Mouse (Mus musculus) MEL (cell line): Measurements from ENCODE around the gene Itga9. TPM values are rescaled to one million over a fixed set of nuclear protein-coding genes. Genes with fewer than 3 reads are reported as not detected.
A peak's percentile ranks its signal among the peaks of the same experiment; 100 is the strongest.

Source experiments
- DNase-seq: peaks from one replicate; pipeline ENCODE4 v3.0.0; 2011; ENCODE audit warnings: low read depth, low spot score
- H3K27ac ChIP-seq: 2 replicates; pipeline ENCODE4 v1.5.1; 2012; ENCODE audit warnings: low read depth, mild to moderate bottlenecking, control low read depth, low read length, moderate library complexity; ENCODE audit not compliant: control insufficient read depth
- H3K27me3 ChIP-seq, 2 experiments: fragments of 150-350 bp in 1 of 2; sonication (generic) in 1 of 2; 2 replicates each; pipeline ENCODE4 v1.6.1; 2012; ENCODE audit warnings: low read length in 2 of 2, mild to moderate bottlenecking in 2 of 2, improper control_type of control experiment in 1 of 2, moderate library complexity in 1 of 2; ENCODE audit not compliant: insufficient read depth in 2 of 2, control insufficient read depth in 1 of 2
- H3K36me3 ChIP-seq, 2 experiments: 2 replicates each; pipeline ENCODE4 v1.6.1; 2012 to 2014; ENCODE audit warnings: low read length in 2 of 2, improper control_type of control experiment in 1 of 2, inconsistent platforms in 1 of 2, mild to moderate bottlenecking in 1 of 2; ENCODE audit not compliant: insufficient read depth in 2 of 2, control insufficient read depth in 1 of 2
- H3K4me1 ChIP-seq, 2 experiments: fragments of 150-350 bp in 1 of 2; sonication (generic) in 1 of 2; 2 replicates each; pipeline ENCODE4 v1.6.1; 2012; ENCODE audit warnings: low read length in 2 of 2, improper control_type of control experiment in 1 of 2, mild to moderate bottlenecking in 1 of 2; ENCODE audit not compliant: insufficient read depth in 2 of 2, control insufficient read depth in 1 of 2
- H3K4me3 ChIP-seq, 2 experiments: fragments of 150-350 bp in 1 of 2; sonication (generic) in 1 of 2; 2 replicates each; pipeline ENCODE4 v1.5.1; 2012; ENCODE audit warnings: low read depth in 2 of 2, low read length in 2 of 2, mild to moderate bottlenecking in 2 of 2, moderate library complexity in 2 of 2, control low read depth in 1 of 2, improper control_type of control experiment in 1 of 2; ENCODE audit not compliant: control insufficient read depth in 1 of 2, insufficient read depth in 1 of 2
- H3K79me2 ChIP-seq: 2 replicates; pipeline ENCODE4 v1.6.1; 2012; ENCODE audit warnings: mild to moderate bottlenecking, low read length, moderate library complexity; ENCODE audit not compliant: control insufficient read depth, poor library complexity, insufficient read depth
- H3K9ac ChIP-seq: 2 replicates; pipeline ENCODE4 v1.6.1; 2012; ENCODE audit warnings: low read depth, mild to moderate bottlenecking, control low read depth, low read length, moderate library complexity; ENCODE audit not compliant: control insufficient read depth, poor library complexity, severe bottlenecking
- H3K9me3 ChIP-seq: fragments of 150-350 bp; sonication (generic); replicated peaks from 2 replicates; pipeline ENCODE4 v1.6.1; 2012; ENCODE audit warnings: mild to moderate bottlenecking, low read length, improper control_type of control experiment, moderate library complexity; ENCODE audit not compliant: insufficient read depth
- BHLHE40 ChIP-seq: IDR thresholded peaks from 2 replicates; pipeline ENCODE4 v1.6.1; 2012; ENCODE audit warnings: low read depth, mild to moderate bottlenecking, inconsistent platforms, low read length, improper control_type of control experiment, borderline replicate concordance
- ELF1 ChIP-seq: IDR thresholded peaks from 2 replicates; pipeline ENCODE4 v1.6.1; 2014; ENCODE audit warnings: low read depth, mild to moderate bottlenecking, inconsistent platforms, low read length, improper control_type of control experiment, moderate library complexity
- ETS1 ChIP-seq: IDR thresholded peaks from 2 replicates; pipeline ENCODE4 v1.6.1; 2012; ENCODE audit warnings: low read depth, mild to moderate bottlenecking, inconsistent platforms, low read length, improper control_type of control experiment, moderate library complexity
- HCFC1 ChIP-seq: IDR thresholded peaks from 2 replicates; pipeline ENCODE4 v1.6.1; 2012; ENCODE audit warnings: low read depth, mild to moderate bottlenecking, inconsistent platforms, low read length, improper control_type of control experiment, moderate library complexity
- KAT2A ChIP-seq: conservative IDR thresholded peaks from 2 replicates; pipeline ENCODE4 v1.6.1; 2012; ENCODE audit warnings: low read depth, low read length, improper control_type of control experiment, inconsistent platforms
- MAX ChIP-seq: IDR thresholded peaks from 2 replicates; pipeline ENCODE4 v1.6.1; 2011; ENCODE audit warnings: low read length, improper control_type of control experiment
- MAZ ChIP-seq: IDR thresholded peaks from 2 replicates; pipeline ENCODE4 v1.6.1; 2012; ENCODE audit warnings: low read depth, mild to moderate bottlenecking, inconsistent platforms, low read length, improper control_type of control experiment
- NRF1 ChIP-seq: IDR thresholded peaks from 2 replicates; pipeline ENCODE4 v1.6.1; 2014; ENCODE audit warnings: low read depth, mild to moderate bottlenecking, inconsistent platforms, low read length, improper control_type of control experiment, moderate library complexity; ENCODE audit not compliant: poor library complexity, insufficient read depth, severe bottlenecking
- POLR2A ChIP-seq, 2 experiments: IDR thresholded peaks; 2 replicates each; pipeline ENCODE4 v1.6.1; 2011 to 2012; ENCODE audit warnings: low read length in 2 of 2, mild to moderate bottlenecking in 2 of 2, control low read depth in 1 of 2, improper control_type of control experiment in 1 of 2, low read depth in 1 of 2, moderate library complexity in 1 of 2; ENCODE audit not compliant: control insufficient read depth in 1 of 2, insufficient read depth in 1 of 2, poor library complexity in 1 of 2
- POLR2AphosphoS5 ChIP-seq: IDR thresholded peaks from 2 replicates; pipeline ENCODE4 v1.6.1; 2012; ENCODE audit warnings: low read depth, borderline replicate concordance, mild to moderate bottlenecking, inconsistent platforms, low read length, moderate library complexity, mixed read lengths
- RCOR1 ChIP-seq: IDR thresholded peaks from 2 replicates; pipeline ENCODE4 v1.6.1; 2012; ENCODE audit warnings: low read depth, mild to moderate bottlenecking, inconsistent platforms, low read length, improper control_type of control experiment
- SIN3A ChIP-seq: IDR thresholded peaks from 2 replicates; pipeline ENCODE4 v1.6.1; 2012; ENCODE audit warnings: low read length, improper control_type of control experiment, inconsistent platforms
- SMC3 ChIP-seq: IDR thresholded peaks from 2 replicates; pipeline ENCODE4 v1.6.1; 2011; ENCODE audit warnings: low read depth, low read length, improper control_type of control experiment
- TAL1 ChIP-seq: IDR thresholded peaks from 2 replicates; pipeline ENCODE4 v1.6.1; 2012; ENCODE audit warnings: mild to moderate bottlenecking, inconsistent platforms, low read length, moderate library complexity, mixed read lengths
- ZC3H11A ChIP-seq: IDR thresholded peaks from 2 replicates; pipeline ENCODE4 v1.6.1; 2012; ENCODE audit warnings: low read depth, mild to moderate bottlenecking, inconsistent platforms, low read length, improper control_type of control experiment
- ZKSCAN1 ChIP-seq: IDR thresholded peaks from 2 replicates; pipeline ENCODE4 v1.6.1; 2012; ENCODE audit warnings: low read depth, mild to moderate bottlenecking, inconsistent platforms, low read length, improper control_type of control experiment, moderate library complexity
- ZMIZ1 ChIP-seq: IDR thresholded peaks from 2 replicates; pipeline ENCODE4 v1.6.1; 2012; ENCODE audit warnings: low read depth, mild to moderate bottlenecking, inconsistent platforms, low read length, improper control_type of control experiment, moderate library complexity
- ZNF384 ChIP-seq: IDR thresholded peaks from 2 replicates; pipeline ENCODE4 v1.6.1; 2012; ENCODE audit warnings: low read depth, mild to moderate bottlenecking, inconsistent platforms, low read length, improper control_type of control experiment
- polyA plus RNA-seq, 2 experiments: library from polyadenylated mRNA; stranded (reverse) in 1 of 2; unstranded in 1 of 2; fragments of >175 nt in 1 of 2; fragments of >200 nt in 1 of 2; gene quantifications; 2 replicates each; pipeline versions ENCODE4 v1.2.1 to v1.2.4; 2012; ENCODE audit warnings: low replicate concordance in 2 of 2, low read depth in 1 of 2; ENCODE audit not compliant: insufficient read length in 2 of 2, insufficient read depth in 1 of 2, missing spikeins in 1 of 2
- total RNA-seq: library from RNA; depleted of rRNA; stranded (reverse); fragments of 300-350 nt; gene quantifications from 2 replicates; pipeline ENCODE4 v1.2.3, GENCODE M21; 2012

The Itga9 gene
- total and polyA plus RNA-seq, 3 experiments, result 0.19 to 0.21 TPM; not detected in 1

DNA sequence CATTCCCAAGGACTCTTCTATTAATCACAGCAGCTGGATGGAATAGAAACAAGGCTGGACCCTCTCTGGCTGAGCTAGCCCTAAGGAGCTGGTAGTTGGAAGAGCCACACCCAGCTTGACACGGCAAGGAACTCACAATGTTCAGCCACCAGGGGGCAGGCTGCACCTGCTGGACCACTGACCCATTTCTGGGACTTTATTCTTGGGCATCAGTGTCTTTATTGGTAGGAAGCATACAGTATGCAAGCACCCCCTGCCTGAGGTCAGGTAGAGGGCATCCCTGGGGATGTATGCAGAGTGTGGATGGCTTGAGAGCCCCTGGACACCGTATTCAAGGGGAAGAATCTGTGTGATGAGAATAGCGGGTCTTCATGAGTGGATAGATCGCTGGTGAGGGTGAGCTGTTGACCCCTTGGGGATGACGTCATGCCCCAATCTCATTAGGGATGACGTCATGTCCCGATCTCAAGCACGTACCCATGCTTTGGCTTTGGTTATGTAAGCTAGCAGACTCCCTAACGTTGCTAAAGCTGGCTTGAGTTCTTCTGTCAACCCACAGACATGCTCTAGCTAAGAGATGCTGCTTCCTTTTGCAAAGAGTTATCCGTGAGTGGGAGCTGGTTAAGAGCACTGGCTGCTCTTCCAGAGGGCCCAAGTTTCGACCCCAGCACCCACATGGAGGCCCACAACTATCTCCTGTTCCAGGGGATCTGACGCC lies 314.5 kb downstream of the Itga9 start (continued):
- TF ChIP-seq ETS1, result no peak
- peak; percentile 84 for TF ChIP-seq ZC3H11A
- no peak for TF ChIP-seq ELF1
- peak; percentile 36; the same call in 1 of the 2 replicates for TF ChIP-seq SIN3A
- TF ChIP-seq, all 39 proteins: peak for 7

DNA sequence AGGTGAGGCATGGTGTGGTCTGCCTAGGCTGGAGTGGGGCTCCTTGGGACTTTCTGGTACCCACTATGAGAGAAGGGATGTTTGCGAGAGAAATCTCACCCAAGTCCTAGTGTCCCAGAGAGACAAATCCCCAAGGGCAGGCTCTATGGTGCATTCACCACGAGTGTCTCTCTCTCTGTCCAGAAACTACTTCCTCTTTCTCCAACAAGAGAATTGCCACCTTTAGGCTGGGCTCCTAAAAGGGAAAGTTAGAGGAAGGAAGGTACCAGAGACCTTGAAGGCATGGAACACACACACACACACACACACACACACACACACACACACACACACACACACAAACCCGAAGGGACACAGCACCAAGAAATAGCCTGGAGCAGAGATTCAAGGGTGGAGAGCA lies 315.4 kb downstream of the Itga9 start:
- H3K9me3 ChIP-seq, result no peaks in the 10 kb centered on the region
- H3K79me2 ChIP-seq, result peaks cover 12% of the 10 kb centered on the region
- H3K27ac ChIP-seq, result no peak overlapping the region
- H3K27me3 ChIP-seq, result no peaks in the 10 kb centered on the region
- H3K9ac ChIP-seq, result no peak overlapping the region
- TF ChIP-seq KAT2A (no peak), TAL1 (no peak), POLR2A (IDR thresholded peaks at IDR 0.05; ENCODE audit: control insufficient read depth in 1 of 2, insufficient read depth in 1 of 2, low read depth in 1 of 2, low read length in 2 of 2, poor library complexity in 1 of 2) (no peak), HCFC1 (no peak), ZMIZ1 (no peak), ETS1 (no peak), RCOR1 (no peak), SMC3 (no peak), ZNF384 (no peak), BHLHE40 (no peak), POLR2AphosphoS5 (no peak), NRF1 (no peak), ZKSCAN1 (no peak), MAX (no peak), MAZ (no peak)
- peaks cover 0 to 4% of the 10 kb centered on the region in 2 experiments; a peak in 2 of 4 replicates for H3K36me3 ChIP-seq
- peaks cover 0 to 17% of the 10 kb centered on the region in 2 experiments; a peak in 2 of 4 replicates for H3K4me1 ChIP-seq
- DNase-seq, result peak; percentile 62
- H3K4me3 ChIP-seq, result no peak overlapping the region
